Mouse (Mus musculus): ENCODE measurements at regions not wholly inside any gene's neighbourhood (a gene's known extent, or its start where the extent isn't known, plus 50 kb on each side); places are given as distances from the start of the nearest gene placed in this dataset.
A peak's percentile ranks its signal among the peaks of the same experiment; 100 is the strongest.

DNA sequence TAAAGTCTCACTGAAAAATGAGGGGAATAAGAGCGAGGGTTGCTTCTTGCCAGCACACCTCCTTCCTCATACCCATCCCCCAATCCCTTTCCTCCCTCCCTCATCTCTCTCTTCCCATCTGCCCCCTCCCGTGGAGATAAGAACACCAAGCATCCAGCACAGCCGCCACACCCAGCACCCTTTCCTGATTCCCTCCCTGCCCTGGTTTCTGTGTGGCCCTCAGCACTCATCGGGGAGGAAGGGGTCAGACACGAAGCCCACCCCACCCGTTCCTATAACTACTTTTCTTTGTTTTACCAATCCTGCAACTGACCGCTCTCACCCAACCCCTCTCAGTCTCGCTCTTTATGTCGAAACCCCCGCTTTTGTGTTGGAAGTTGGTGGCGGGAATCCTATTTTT lies 137.3 kb downstream of the Rpl14 start:
- no peak for DNase-seq
- H3K27me3 ChIP-seq (ENCODE audit: control insufficient read depth, insufficient read depth, low read length), result no peaks in the 10 kb centered on the region
- H3K27ac ChIP-seq (ENCODE audit: insufficient read depth, low read length), result no peak overlapping the region
- 58% methylated on average over 11 of the region's 11 CpGs for WGBS
- H3K4me1 ChIP-seq (ENCODE audit: control insufficient read depth, insufficient read depth, low read length), result peaks cover 8% of the 10 kb centered on the region; the same call in 1 of the 2 replicates
- TF ChIP-seq CTCF (IDR thresholded peaks at IDR 0.05; ENCODE audit: borderline replicate concordance, insufficient read depth, low read depth, low read length) (no peak), POLR2A (IDR thresholded peaks at IDR 0.05; ENCODE audit: borderline replicate concordance, insufficient read depth, low read length) (no peak)
- no peak overlapping the region for H3K4me3 ChIP-seq (replicated peaks; ENCODE audit: insufficient read depth, low read depth, low read length)

DNA sequence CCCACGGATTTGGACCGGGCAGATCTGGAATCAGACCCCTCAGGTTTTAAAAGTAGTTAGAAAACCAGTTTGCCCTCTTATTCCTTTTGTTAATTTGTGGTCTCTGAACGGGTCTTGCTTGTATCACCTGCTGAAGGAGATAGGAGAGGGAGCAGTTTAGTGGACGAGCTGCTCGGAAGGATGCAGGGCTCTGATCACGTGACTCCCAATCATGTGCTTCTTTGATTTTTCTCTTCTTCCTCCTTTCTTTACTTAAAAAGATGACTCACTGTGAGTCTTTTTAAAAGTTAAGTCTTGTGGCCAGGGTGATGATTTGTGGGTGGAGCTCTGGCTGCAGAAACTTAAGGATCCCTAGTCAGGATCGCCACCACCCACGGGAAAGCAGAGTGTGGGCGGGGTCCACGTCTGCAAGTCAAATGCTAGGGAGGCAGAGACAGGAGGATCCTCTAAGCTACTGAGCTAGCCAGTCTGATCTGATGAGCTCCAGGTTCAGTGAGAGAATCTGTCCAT lies 138.0 kb downstream of the Rpl14 start:
- H3K27me3 ChIP-seq (ENCODE audit: control insufficient read depth, insufficient read depth, low read length), result no peaks in the 10 kb centered on the region

DNA sequence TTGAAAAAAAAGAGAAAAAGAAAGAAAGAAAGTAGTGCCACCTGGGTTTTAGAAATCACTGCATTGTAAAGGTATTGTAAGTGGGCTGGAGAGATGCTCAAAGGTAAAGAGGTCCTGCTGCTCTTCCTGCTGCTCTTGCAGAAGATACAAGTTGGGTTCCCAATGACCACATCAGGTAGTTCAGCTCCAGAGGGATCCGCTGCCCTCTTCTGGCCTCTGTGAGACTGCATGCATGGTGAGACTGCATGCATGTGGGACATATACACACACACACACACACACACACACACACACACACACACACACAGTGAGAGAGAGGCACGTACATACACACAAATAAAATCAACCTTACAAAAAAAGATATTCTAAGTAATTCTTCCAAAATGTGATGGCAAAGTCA lies 141.7 kb downstream of the Rpl14 start:
- Histone ChIP-seq H3K4me3 (replicated peaks; ENCODE audit: insufficient read depth, low read depth, low read length) (no peak overlapping the region), H3K27me3 (ENCODE audit: control insufficient read depth, insufficient read depth, low read length) (no peaks in the 10 kb centered on the region), H3K4me1 (ENCODE audit: control insufficient read depth, insufficient read depth, low read length) (no peaks in the 10 kb centered on the region), H3K27ac (ENCODE audit: insufficient read depth, low read length) (no peak overlapping the region)
- 98% methylated on average over 2 of the region's 2 CpGs for WGBS
- TF ChIP-seq POLR2A (IDR thresholded peaks at IDR 0.05; ENCODE audit: borderline replicate concordance, insufficient read depth, low read length) (no peak), CTCF (IDR thresholded peaks at IDR 0.05; ENCODE audit: borderline replicate concordance, insufficient read depth, low read depth, low read length) (peak; percentile 31)
- DNase-seq, result no peak

More for the DNA sequence above, 138.0 kb downstream of the Rpl14 start:
- no peak for DNase-seq
- TF ChIP-seq POLR2A (IDR thresholded peaks at IDR 0.05; ENCODE audit: borderline replicate concordance, insufficient read depth, low read length) (no peak), CTCF (IDR thresholded peaks at IDR 0.05; ENCODE audit: borderline replicate concordance, insufficient read depth, low read depth, low read length) (no peak)
- Histone ChIP-seq H3K4me1 (ENCODE audit: control insufficient read depth, insufficient read depth, low read length) (peaks cover 5% of the 10 kb centered on the region; the same call in 1 of the 2 replicates), H3K27ac (ENCODE audit: insufficient read depth, low read length) (no peak overlapping the region), H3K4me3 (replicated peaks; ENCODE audit: insufficient read depth, low read depth, low read length) (no peak overlapping the region)
- 81% methylated on average over 10 of the region's 10 CpGs for WGBS

DNA sequence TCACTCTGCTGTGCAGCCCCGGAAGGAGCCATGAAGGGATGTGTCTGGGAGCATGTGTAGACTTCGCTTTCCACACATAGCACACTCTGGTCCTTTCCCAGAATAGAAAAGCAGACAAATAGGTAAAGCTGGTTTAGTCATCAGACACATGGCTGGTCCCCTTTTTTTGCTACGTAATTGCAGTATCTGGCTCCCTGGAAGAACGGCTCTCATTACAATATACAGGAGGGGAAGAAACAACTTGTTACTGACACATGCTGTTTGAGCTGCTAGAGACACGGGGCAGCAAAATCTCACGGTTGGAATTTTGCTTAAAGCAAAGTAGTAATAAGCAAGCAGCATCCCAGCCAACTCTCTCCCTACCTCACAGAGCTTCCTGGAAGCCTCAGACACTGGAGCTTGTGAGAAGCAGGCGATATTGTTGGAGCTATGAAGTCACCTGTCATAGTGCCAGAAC lies 144.4 kb downstream of the Rpl14 start:
- DNase-seq, result no peak

DNA sequence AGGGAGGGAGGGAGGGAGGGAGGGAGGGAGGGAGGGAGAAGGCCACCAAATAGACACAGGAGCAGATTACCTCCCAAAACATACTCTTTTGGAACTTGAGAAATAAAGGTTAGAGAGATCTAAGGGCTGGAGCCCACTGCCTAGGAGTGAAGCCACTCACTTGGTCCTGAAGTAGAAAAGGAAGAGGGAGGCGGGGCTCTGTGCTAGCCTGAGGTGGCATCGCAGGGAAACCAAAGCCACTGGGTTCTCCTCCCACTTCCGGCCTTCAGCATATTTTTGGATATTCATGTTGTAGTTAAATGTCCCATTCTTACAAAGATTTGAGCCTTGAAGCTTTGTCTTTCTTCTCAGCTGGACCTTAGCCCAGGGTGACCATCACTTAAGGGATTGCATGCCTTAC lies 147.6 kb downstream of the Rpl14 start:
- no peak overlapping the region for H3K4me3 ChIP-seq (replicated peaks; ENCODE audit: insufficient read depth, low read depth, low read length)
- H3K27me3 ChIP-seq (ENCODE audit: control insufficient read depth, insufficient read depth, low read length), result no peaks in the 10 kb centered on the region
- peaks cover 17% of the 10 kb centered on the region for H3K4me1 ChIP-seq (ENCODE audit: control insufficient read depth, insufficient read depth, low read length)
- no peak for DNase-seq
- no peak for TF ChIP-seq POLR2A (IDR thresholded peaks at IDR 0.05; ENCODE audit: borderline replicate concordance, insufficient read depth, low read length)
- no peak for TF ChIP-seq CTCF (IDR thresholded peaks at IDR 0.05; ENCODE audit: borderline replicate concordance, insufficient read depth, low read depth, low read length)
- WGBS, result 91% methylated on average over 3 of the region's 3 CpGs
- no peak overlapping the region for H3K27ac ChIP-seq (ENCODE audit: insufficient read depth, low read length)

More for the DNA sequence above, 144.4 kb downstream of the Rpl14 start:
- 68% methylated on average over 7 of the region's 7 CpGs for WGBS
- H3K27ac ChIP-seq (ENCODE audit: insufficient read depth, low read length), result no peak overlapping the region
- no peaks in the 10 kb centered on the region for H3K27me3 ChIP-seq (ENCODE audit: control insufficient read depth, insufficient read depth, low read length)
- no peak overlapping the region for H3K4me3 ChIP-seq (replicated peaks; ENCODE audit: insufficient read depth, low read depth, low read length)
- TF ChIP-seq CTCF (IDR thresholded peaks at IDR 0.05; ENCODE audit: borderline replicate concordance, insufficient read depth, low read depth, low read length) (no peak), POLR2A (IDR thresholded peaks at IDR 0.05; ENCODE audit: borderline replicate concordance, insufficient read depth, low read length) (no peak)
- no peaks in the 10 kb centered on the region for H3K4me1 ChIP-seq (ENCODE audit: control insufficient read depth, insufficient read depth, low read length)

DNA sequence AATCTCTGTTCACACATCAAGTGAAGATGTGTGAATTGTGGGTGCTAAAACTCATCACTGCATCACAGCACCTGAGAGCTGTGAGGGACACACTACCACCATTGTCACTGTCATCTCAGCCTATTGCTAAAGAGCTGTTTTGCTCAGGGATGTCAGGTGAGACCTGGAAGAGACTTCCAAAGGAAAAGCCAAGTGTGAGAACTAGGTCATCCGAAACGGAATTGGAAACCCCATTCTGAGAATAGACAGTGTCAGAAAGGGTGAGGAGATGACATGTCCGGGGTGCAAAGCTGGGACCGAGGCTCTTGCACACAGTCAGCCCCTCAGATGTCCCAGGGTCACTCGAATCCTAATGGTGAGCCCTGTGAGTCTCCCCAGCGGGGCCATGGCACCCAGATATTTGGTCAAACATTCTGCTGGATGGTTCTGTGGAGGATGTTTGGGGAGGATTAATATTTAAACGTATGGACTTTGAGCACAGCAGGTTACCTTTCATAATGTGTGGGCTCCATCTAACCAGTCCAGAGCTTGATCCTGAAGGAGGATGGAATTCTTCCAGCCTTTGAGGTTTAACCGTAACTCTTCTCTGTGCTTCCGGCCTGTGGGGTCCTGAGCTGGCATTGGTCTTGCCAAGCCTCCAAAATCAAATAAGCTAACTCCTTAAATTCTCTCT lies 150.3 kb downstream of the Rpl14 start:
- 78% methylated on average over 9 of the region's 9 CpGs for WGBS
- peaks cover 17% of the 10 kb centered on the region for H3K4me1 ChIP-seq (ENCODE audit: control insufficient read depth, insufficient read depth, low read length)

DNA sequence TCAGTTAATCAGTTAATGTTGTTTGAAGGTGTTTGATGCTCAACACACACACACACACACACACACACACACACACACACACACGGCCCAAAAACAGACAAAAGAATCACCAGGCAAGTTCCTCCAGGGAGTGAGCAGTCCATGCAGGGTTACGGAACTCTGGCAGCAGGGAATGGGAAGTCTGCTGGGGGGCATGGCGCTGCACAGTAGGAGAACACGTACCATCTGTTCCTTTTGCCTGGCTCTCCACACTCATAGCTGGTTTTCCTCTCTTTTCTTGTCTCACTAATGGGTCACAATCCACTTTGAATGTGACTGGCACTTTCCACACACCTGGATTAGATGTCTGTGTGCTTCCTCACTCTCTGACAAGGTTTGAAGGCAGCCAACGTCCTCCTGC lies 151.8 kb downstream of the Rpl14 start:
- peak; percentile 66 to 73 for DNase-seq
- Histone ChIP-seq H3K4me1 (ENCODE audit: control insufficient read depth, insufficient read depth, low read length) (peaks cover 17% of the 10 kb centered on the region), H3K4me3 (replicated peaks; ENCODE audit: insufficient read depth, low read depth, low read length) (no peak overlapping the region), H3K27ac (ENCODE audit: insufficient read depth, low read length) (no peak overlapping the region), H3K27me3 (ENCODE audit: control insufficient read depth, insufficient read depth, low read length) (no peaks in the 10 kb centered on the region)
- TF ChIP-seq CTCF (IDR thresholded peaks at IDR 0.05; ENCODE audit: borderline replicate concordance, insufficient read depth, low read depth, low read length), result no peak
- no peak for TF ChIP-seq POLR2A (IDR thresholded peaks at IDR 0.05; ENCODE audit: borderline replicate concordance, insufficient read depth, low read length)
- 23% methylated on average over 5 of the region's 5 CpGs for WGBS

More for the DNA sequence above, 150.3 kb downstream of the Rpl14 start:
- Histone ChIP-seq H3K4me3 (replicated peaks; ENCODE audit: insufficient read depth, low read depth, low read length) (no peak overlapping the region), H3K27ac (ENCODE audit: insufficient read depth, low read length) (no peak overlapping the region), H3K27me3 (ENCODE audit: control insufficient read depth, insufficient read depth, low read length) (no peaks in the 10 kb centered on the region)
- TF ChIP-seq POLR2A (IDR thresholded peaks at IDR 0.05; ENCODE audit: borderline replicate concordance, insufficient read depth, low read length) (no peak), CTCF (IDR thresholded peaks at IDR 0.05; ENCODE audit: borderline replicate concordance, insufficient read depth, low read depth, low read length) (no peak)
- no peak for DNase-seq

All from cerebellum, adult 2 months (tissue).